Mouse (Mus musculus) liver, adult 2 months (tissue): Measurements from ENCODE around the gene Nudt3. TPM values are rescaled to one million over a fixed set of nuclear protein-coding genes. Genes with fewer than 3 reads are reported as not detected.

ENCODE experiments used
- DNase-seq: peaks from one replicate; pipeline ENCODE4 v3.0.0-alpha.2; 2011; ENCODE audit warnings: low read depth, low spot score; ENCODE audit errors: extremely low read depth
- H3K27ac ChIP-seq: fragments of 200-500 bp; replicated peaks from 2 replicates; pipeline ENCODE4 v1.5.1; 2012; ENCODE audit warnings: low read depth, mild to moderate bottlenecking, control low read depth, inconsistent platforms, low read length; ENCODE audit not compliant: insufficient read depth
- H3K27me3 ChIP-seq: fragments of 200-500 bp; 2 replicates; pipeline ENCODE4 v1.6.1; 2012; ENCODE audit warnings: mild to moderate bottlenecking, moderate library complexity, low read length, inconsistent platforms; ENCODE audit not compliant: control insufficient read depth, insufficient read depth
- H3K36me3 ChIP-seq: fragments of 200-500 bp; 2 replicates; pipeline ENCODE4 v1.6.1; 2012; ENCODE audit warnings: low read length, inconsistent platforms; ENCODE audit not compliant: control insufficient read depth, insufficient read depth
- H3K4me1 ChIP-seq: fragments of 200-500 bp; 2 replicates; pipeline ENCODE4 v1.6.1; 2011; ENCODE audit warnings: low read length; ENCODE audit not compliant: control insufficient read depth, insufficient read depth
- H3K4me3 ChIP-seq: fragments of 200-500 bp; 2 replicates; pipeline ENCODE4 v1.5.1; 2011; ENCODE audit warnings: low read depth, mild to moderate bottlenecking, control low read depth, low read length, moderate library complexity; ENCODE audit not compliant: insufficient read depth
- H3K79me2 ChIP-seq: fragments of 200-500 bp; 2 replicates; pipeline ENCODE4 v1.6.1; 2012; ENCODE audit warnings: inconsistent platforms, mild to moderate bottlenecking, low read length, moderate library complexity; ENCODE audit not compliant: control insufficient read depth, insufficient read depth
- H3K9ac ChIP-seq: fragments of 200-500 bp; 2 replicates; pipeline ENCODE4 v1.6.1; 2012; ENCODE audit warnings: low read depth, mild to moderate bottlenecking, control low read depth, inconsistent platforms, low read length
- CTCF ChIP-seq: fragments of 200-500 bp; IDR thresholded peaks from 2 replicates; pipeline ENCODE4 v1.5.1; 2011; ENCODE audit warnings: low read depth, low read length, control low read depth
- POLR2A ChIP-seq: fragments of 200-500 bp; IDR thresholded peaks from 2 replicates; pipeline ENCODE4 v1.6.1; 2011; ENCODE audit warnings: low read length, control low read depth; ENCODE audit not compliant: insufficient read depth; ENCODE audit errors: extremely low read depth
- WGBS: fragments of 180-500 bp; shearing (Covaris S2); methylation state at CpG from one replicate; pipeline ENCODE4 v1.1.7; 2018; 5-methylcytosine and 5-hydroxymethylcytosine counted together
- polyA plus RNA-seq: library from polyadenylated mRNA; depleted of rRNA; stranded (reverse); fragments of >200 nt; gene quantifications from 2 replicates; pipeline ENCODE4 v1.2.3, GENCODE M21; 2012
- total RNA-seq: library from RNA; depleted of rRNA; stranded (reverse); fragments of >200 nt; gene quantifications from 2 replicates; pipeline ENCODE4 v1.2.3, GENCODE M21; 2014

Gene Nudt3
- total and polyA plus RNA-seq, 2 experiments: 19.5 to 25.5 TPM

GRCm38 (mm10) chr17:27622611-27623359, 510 bp downstream of the Nudt3 start:
- Histone ChIP-seq H3K36me3 (no peaks in the 10 kb centered on the region), H3K27ac (peak overlapping the region; percentile 80), H3K4me1 (peaks cover 10% of the 10 kb centered on the region), H3K4me3 (peak overlapping the region; percentile 94), H3K9ac (peak overlapping the region; percentile 97), H3K79me2 (peaks cover 39% of the 10 kb centered on the region), H3K27me3 (no peaks in the 10 kb centered on the region)
- no peak for TF ChIP-seq POLR2A
- no peak for TF ChIP-seq CTCF
- peak; percentile 45 for DNase-seq
- WGBS: under 1% methylated on average over 77 of the region's 80 CpGs

GRCm38 (mm10) chr17:27621705-27622531, 1.4 kb downstream of the Nudt3 start:
- peaks cover 10% of the 10 kb centered on the region for H3K4me1 ChIP-seq
- H3K79me2 ChIP-seq: peaks cover 44% of the 10 kb centered on the region
- no peaks in the 10 kb centered on the region for H3K27me3 ChIP-seq
- H3K36me3 ChIP-seq: no peaks in the 10 kb centered on the region
- H3K27ac ChIP-seq: peak overlapping the region; percentile 59
- TF ChIP-seq POLR2A: no peak
- no peak for TF ChIP-seq CTCF
- peak overlapping the region; percentile 75 for H3K9ac ChIP-seq
- peak overlapping the region; percentile 94 for H3K4me3 ChIP-seq
- DNase-seq: peak; percentile 47
- WGBS: 6% methylated on average over 23 of the region's 23 CpGs

GRCm38 (mm10) chr17:27621161-27621560, 2.1 kb downstream of the Nudt3 start:
- Histone ChIP-seq H3K4me3 (no peak overlapping the region), H3K27me3 (no peaks in the 10 kb centered on the region), H3K9ac (no peak overlapping the region), H3K27ac (no peak overlapping the region), H3K4me1 (peaks cover 8% of the 10 kb centered on the region), H3K36me3 (no peaks in the 10 kb centered on the region), H3K79me2 (peaks cover 50% of the 10 kb centered on the region)
- WGBS: 42% methylated on average over 8 of the region's 8 CpGs
- DNase-seq: no peak
- TF ChIP-seq CTCF (no peak), POLR2A (no peak)

- DNase-seq: no peak
- Histone ChIP-seq H3K9ac (no peak overlapping the region), H3K27me3 (no peaks in the 10 kb centered on the region), H3K4me3 (no peak overlapping the region), H3K27ac (no peak overlapping the region), H3K4me1 (peaks cover 6% of the 10 kb centered on the region), H3K79me2 (peaks cover 78% of the 10 kb centered on the region), H3K36me3 (no peaks in the 10 kb centered on the region)
- TF ChIP-seq CTCF (no peak), POLR2A (no peak)
- 79% methylated on average over 7 of the region's 7 CpGs for WGBS
Measured at GRCm38 (mm10) chr17:27615388-27615787, 7.9 kb downstream of the Nudt3 start.

GRCm38 (mm10) chr17:27613016-27613415, 10.3 kb downstream of the Nudt3 start:
- H3K4me3 ChIP-seq: no peak overlapping the region
- H3K9ac ChIP-seq: no peak overlapping the region
- H3K27ac ChIP-seq: no peak overlapping the region
- H3K36me3 ChIP-seq: no peaks in the 10 kb centered on the region
- TF ChIP-seq CTCF (no peak), POLR2A (no peak)
- no peaks in the 10 kb centered on the region for H3K27me3 ChIP-seq
- peaks cover 8% of the 10 kb centered on the region for H3K4me1 ChIP-seq
- 63% methylated on average over 4 of the region's 4 CpGs for WGBS
- peaks cover 73% of the 10 kb centered on the region for H3K79me2 ChIP-seq
- no peak for DNase-seq

- no peak overlapping the region for H3K27ac ChIP-seq
Measured at GRCm38 (mm10) chr17:27611994-27612393, 11.3 kb downstream of the Nudt3 start.

More at GRCm38 (mm10) chr17:27611994-27612393, 11.3 kb downstream of the Nudt3 start:
- Histone ChIP-seq H3K79me2 (peaks cover 68% of the 10 kb centered on the region), H3K9ac (no peak overlapping the region), H3K27me3 (no peaks in the 10 kb centered on the region), H3K4me1 (peaks cover 8% of the 10 kb centered on the region), H3K4me3 (no peak overlapping the region), H3K36me3 (no peaks in the 10 kb centered on the region)
- no peak for TF ChIP-seq CTCF
- TF ChIP-seq POLR2A: no peak
- 77% methylated on average over 5 of the region's 5 CpGs for WGBS
- no peak for DNase-seq
